Mouse (Mus musculus): ENCODE measurements around the gene Lce1j. TPM values are rescaled to one million over a fixed set of nuclear protein-coding genes. Genes with fewer than 3 reads are reported as not detected.

Gene Lce1j
- polyA plus RNA-seq, 1 experiment from 2014 or later: not detected

DNA sequence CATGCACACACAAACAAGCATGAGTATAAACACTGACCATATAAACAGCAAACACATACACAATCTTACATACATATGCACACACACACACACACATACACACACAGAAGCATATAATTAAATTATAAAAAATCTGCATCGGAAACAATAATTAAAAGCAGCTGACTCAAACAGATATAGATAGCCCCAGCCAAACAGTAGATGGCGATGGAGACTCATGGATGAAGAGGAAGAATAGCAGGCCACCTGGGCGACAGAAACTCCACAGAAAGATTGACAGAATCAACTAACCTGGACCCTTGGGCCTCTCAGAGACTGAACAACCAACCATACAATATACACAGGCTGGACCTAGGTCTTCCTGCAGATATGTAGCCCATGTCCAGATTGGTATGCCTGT lies 37.1 kb downstream of the Lce1j start:
- DNase-seq (ENCODE audit: low spot score): no peak
- no peak for ATAC-seq (replicated peaks; ENCODE audit: low FRiP score)
- Histone ChIP-seq H3K27me3 (replicated peaks; ENCODE audit: control insufficient read depth, insufficient read depth, low read length) (no peaks in the 10 kb centered on the region), H3K27ac (ENCODE audit: low read depth, low read length) (no peak overlapping the region), H3K4me1 (replicated peaks; ENCODE audit: control insufficient read depth, insufficient read depth, low read length) (no peaks in the 10 kb centered on the region), H3K9me3 (ENCODE audit: control insufficient read depth, low read length) (no peaks in the 10 kb centered on the region), H3K36me3 (ENCODE audit: control insufficient read depth, insufficient read depth, low read length) (no peaks in the 10 kb centered on the region), H3K4me2 (no peak overlapping the region), H3K4me3 (ENCODE audit: low read depth, low read length) (no peak overlapping the region), H3K9ac (ENCODE audit: low read depth, low read length) (no peak overlapping the region)
- 41% methylated on average over 3 of the region's 3 CpGs for WGBS

DNA sequence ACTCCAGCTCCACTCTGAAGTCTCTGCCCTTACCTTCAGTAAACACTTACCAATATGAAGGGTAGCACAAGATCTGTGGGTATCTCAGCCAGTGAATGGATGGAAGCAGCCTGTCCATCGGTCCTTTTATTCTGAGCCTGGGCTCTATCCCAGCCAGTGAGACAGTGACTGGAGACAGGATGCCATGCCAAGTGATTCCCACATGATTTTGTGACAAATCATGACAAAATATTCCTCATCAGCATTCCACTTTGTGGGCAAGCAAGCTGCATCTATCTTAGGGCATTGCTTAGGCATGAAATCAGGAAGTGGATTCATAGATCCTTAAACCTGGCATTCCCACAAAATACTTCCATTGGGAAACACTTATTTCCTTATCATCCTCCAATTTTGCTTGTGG lies 38.1 kb downstream of the Lce1j start, which contains the start of gene Lce1g:
Gene Lce1g, minus strand, starts transcription at position 101 of the 400 bp plus-strand sequence.
- H3K27me3 ChIP-seq (replicated peaks; ENCODE audit: control insufficient read depth, insufficient read depth, low read length): no peaks in the 10 kb centered on the region
- no peaks in the 10 kb centered on the region for H3K4me1 ChIP-seq (replicated peaks; ENCODE audit: control insufficient read depth, insufficient read depth, low read length)
- no peak within 1 kb of the TSS for H3K4me3 ChIP-seq (ENCODE audit: low read depth, low read length)
- no peak for ATAC-seq (replicated peaks; ENCODE audit: low FRiP score)
- no peaks in the 10 kb centered on the region for H3K36me3 ChIP-seq (ENCODE audit: control insufficient read depth, insufficient read depth, low read length)
- no peak within 1 kb of the TSS for H3K4me2 ChIP-seq
- no peak for DNase-seq (ENCODE audit: low spot score)
- WGBS: 70% methylated on average over 1 of the region's 1 CpGs
- no peak within 1 kb of the TSS for H3K9ac ChIP-seq (ENCODE audit: low read depth, low read length)
- no peaks in the 10 kb centered on the region for H3K9me3 ChIP-seq (ENCODE audit: control insufficient read depth, low read length)
- no peak within 1 kb of the TSS for H3K27ac ChIP-seq (ENCODE audit: low read depth, low read length)

DNA sequence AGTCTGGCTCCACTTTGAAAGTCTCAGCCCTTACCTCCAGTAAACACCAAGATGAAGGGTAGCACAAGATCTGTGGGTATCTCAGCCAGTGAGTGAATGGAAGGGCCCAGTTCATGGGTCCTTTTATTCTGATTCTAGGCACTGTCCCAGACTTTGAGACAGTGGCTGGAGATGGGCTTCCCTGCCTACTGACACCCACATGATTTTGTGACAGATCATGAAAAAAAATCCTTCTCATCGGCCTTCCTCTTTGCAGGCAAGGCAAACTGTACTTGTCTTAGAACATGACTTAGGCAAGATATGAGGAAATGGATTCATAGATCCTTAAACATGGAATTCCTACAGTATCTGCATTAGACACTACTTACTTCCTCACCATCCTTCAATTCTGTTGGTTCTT lies 51.3 kb downstream of the Lce1j start, which contains the start of gene Gm38119:
Gene Gm38119, minus strand, starts transcription at position 101 of the 400 bp plus-strand sequence.
- DNase-seq (ENCODE audit: low spot score): no peak
- no peak within 1 kb of the TSS for H3K9ac ChIP-seq (ENCODE audit: low read depth, low read length)
- H3K4me3 ChIP-seq (ENCODE audit: low read depth, low read length): no peak within 1 kb of the TSS
- no peaks in the 10 kb centered on the region for H3K27me3 ChIP-seq (replicated peaks; ENCODE audit: control insufficient read depth, insufficient read depth, low read length)
- H3K9me3 ChIP-seq (ENCODE audit: control insufficient read depth, low read length): no peaks in the 10 kb centered on the region
- H3K4me1 ChIP-seq (replicated peaks; ENCODE audit: control insufficient read depth, insufficient read depth, low read length): no peaks in the 10 kb centered on the region
- ATAC-seq (replicated peaks; ENCODE audit: low FRiP score): no peak
- 46% methylated on average over 1 of the region's 1 CpGs for WGBS
- H3K36me3 ChIP-seq (ENCODE audit: control insufficient read depth, insufficient read depth, low read length): no peaks in the 10 kb centered on the region
- no peak within 1 kb of the TSS for H3K4me2 ChIP-seq
- H3K27ac ChIP-seq (ENCODE audit: low read depth, low read length): no peak within 1 kb of the TSS

Other genes with a start within 250 kb of the Lce1j start
- gene Ivl, start 216.8 kb downstream of the Lce1j start, polyA plus RNA-seq (2014; fragmentation: Nextera tagmentation; extraction: Ambion mirVana): 0.08 TPM in 1 of 2 replicates, not detected in the other
- gene Smcp, start 201.5 kb downstream of the Lce1j start, polyA plus RNA-seq (2014; fragmentation: Nextera tagmentation; extraction: Ambion mirVana): 0.22 TPM in 1 of 2 replicates, not detected in the other
- not detected in 2 replicates for gene 2210017I01Rik, start 183.0 kb downstream of the Lce1j start, polyA plus RNA-seq (2014; fragmentation: Nextera tagmentation; extraction: Ambion mirVana)
- gene Lce6a, start 168.9 kb downstream of the Lce1j start, polyA plus RNA-seq (2014; fragmentation: Nextera tagmentation; extraction: Ambion mirVana): not detected in 2 replicates
- not detected in 2 replicates for gene Lce1a1, start 142.2 kb downstream of the Lce1j start, polyA plus RNA-seq (2014; fragmentation: Nextera tagmentation; extraction: Ambion mirVana)
- not detected in 2 replicates for gene Lce1b, start 133.6 kb downstream of the Lce1j start, polyA plus RNA-seq (2014; fragmentation: Nextera tagmentation; extraction: Ambion mirVana)
- not detected in 2 replicates for gene Lce1a2, start 120.2 kb downstream of the Lce1j start, polyA plus RNA-seq (2014; fragmentation: Nextera tagmentation; extraction: Ambion mirVana)
- gene Lce1c, start 111.3 kb downstream of the Lce1j start, polyA plus RNA-seq (2014; fragmentation: Nextera tagmentation; extraction: Ambion mirVana): not detected in 2 replicates
- gene Lce1d, start 103.3 kb downstream of the Lce1j start, polyA plus RNA-seq (2014; fragmentation: Nextera tagmentation; extraction: Ambion mirVana): not detected in 2 replicates
- gene Lce1e, start 81.4 kb downstream of the Lce1j start, polyA plus RNA-seq (2014; fragmentation: Nextera tagmentation; extraction: Ambion mirVana): not detected in 2 replicates
- gene Lce1f, start 70.2 kb downstream of the Lce1j start, polyA plus RNA-seq (2014; fragmentation: Nextera tagmentation; extraction: Ambion mirVana): not detected in 2 replicates
- not detected in 2 replicates for gene Gm38119, start 51.4 kb downstream of the Lce1j start, polyA plus RNA-seq (2014; fragmentation: Nextera tagmentation; extraction: Ambion mirVana)
- not detected in 2 replicates for gene Lce1g, start 38.2 kb downstream of the Lce1j start, polyA plus RNA-seq (2014; fragmentation: Nextera tagmentation; extraction: Ambion mirVana)
- not detected in 2 replicates for gene Lce1h, start 25.4 kb downstream of the Lce1j start, polyA plus RNA-seq (2014; fragmentation: Nextera tagmentation; extraction: Ambion mirVana)
- not detected in 2 replicates for gene Lce1i, start 11.6 kb downstream of the Lce1j start, polyA plus RNA-seq (2014; fragmentation: Nextera tagmentation; extraction: Ambion mirVana)
- gene Lce1k, start 17.4 kb upstream of the Lce1j start, polyA plus RNA-seq (2014; fragmentation: Nextera tagmentation; extraction: Ambion mirVana): not detected in 2 replicates
- gene Kprp, start 36.7 kb upstream of the Lce1j start, polyA plus RNA-seq (2014; fragmentation: Nextera tagmentation; extraction: Ambion mirVana): not detected in 2 replicates
- not detected in 2 replicates for gene Lce1l, start 60.8 kb upstream of the Lce1j start, polyA plus RNA-seq (2014; fragmentation: Nextera tagmentation; extraction: Ambion mirVana)
- not detected in 2 replicates for gene 2310050C09Rik, start 79.7 kb upstream of the Lce1j start, polyA plus RNA-seq (2014; fragmentation: Nextera tagmentation; extraction: Ambion mirVana)
- not detected in 2 replicates for gene Lce3a, start 135.7 kb upstream of the Lce1j start, polyA plus RNA-seq (2014; fragmentation: Nextera tagmentation; extraction: Ambion mirVana)
- gene Lce3b, start 142.5 kb upstream of the Lce1j start, polyA plus RNA-seq (2014; fragmentation: Nextera tagmentation; extraction: Ambion mirVana): not detected in 2 replicates
- gene Lce3c, start 154.0 kb upstream of the Lce1j start, polyA plus RNA-seq (2014; fragmentation: Nextera tagmentation; extraction: Ambion mirVana): not detected in 2 replicates
- not detected in 2 replicates for gene Lce3d, start 166.9 kb upstream of the Lce1j start, polyA plus RNA-seq (2014; fragmentation: Nextera tagmentation; extraction: Ambion mirVana)
- gene Lce3e, start 176.5 kb upstream of the Lce1j start, polyA plus RNA-seq (2014; fragmentation: Nextera tagmentation; extraction: Ambion mirVana): not detected in 2 replicates
- gene Lce3f, start 201.7 kb upstream of the Lce1j start, polyA plus RNA-seq (2014; fragmentation: Nextera tagmentation; extraction: Ambion mirVana): not detected in 2 replicates
- 0.49 and 0.97 TPM in 2 replicates for gene Crct1, start 225.2 kb upstream of the Lce1j start, polyA plus RNA-seq (2014; fragmentation: Nextera tagmentation; extraction: Ambion mirVana)
- gene Lce1m, start 228.5 kb upstream of the Lce1j start, polyA plus RNA-seq (2014; fragmentation: Nextera tagmentation; extraction: Ambion mirVana): not detected in 2 replicates